Mouse (Mus musculus): ENCODE data around the gene Gm34302. TPM values are rescaled to one million over a fixed set of nuclear protein-coding genes. Genes with fewer than 3 reads are reported as not detected.
A peak's percentile ranks its signal among the peaks of the same experiment; 100 is the strongest.
"Not testable (repeated sequence)": the region's sequence is repeated elsewhere in the genome, so short reads cannot be mapped to it uniquely, and the experiment has no call there.

The Gm34302 gene
- not detected in 2 replicates for polyA plus RNA-seq (2016; fragmentation: Nextera tagmentation; extraction: Ambion mirVana)

DNA sequence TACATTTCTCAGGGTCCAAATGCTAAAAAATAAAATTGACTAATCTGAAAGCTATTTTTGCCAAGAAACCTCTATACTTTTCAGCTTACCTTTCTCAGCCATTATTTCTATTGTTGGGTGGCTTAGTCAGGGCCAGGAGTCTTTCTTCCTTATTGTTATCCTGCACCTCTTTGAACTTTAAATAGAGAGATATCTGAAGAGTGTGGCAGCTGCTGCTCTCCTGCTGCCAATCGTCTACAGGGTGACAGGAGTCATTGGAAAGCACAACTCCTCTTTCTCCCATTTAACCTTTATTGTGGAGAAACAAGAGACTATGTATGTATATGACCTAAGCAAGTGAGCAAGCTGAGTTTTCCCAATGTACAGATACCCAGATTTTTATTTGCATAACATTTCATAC, at the start of gene Gm34302:
Gene Gm34302 (minus strand): TSS at position 154 of the 400 bp plus-strand sequence.
- H3K4me3 ChIP-seq = no peak within 1 kb of the TSS
- no peak within 1 kb of the TSS for H3K27ac ChIP-seq (replicated peaks)
- no peaks in the 10 kb centered on the region for H3K27me3 ChIP-seq
- H3K4me2 ChIP-seq (replicated peaks) = no peak within 1 kb of the TSS
- no peak within 1 kb of the TSS for H3K9ac ChIP-seq (replicated peaks)
- no peak for ATAC-seq (ENCODE audit: low FRiP score, low read depth)
- no peaks in the 10 kb centered on the region for H3K9me3 ChIP-seq
- H3K36me3 ChIP-seq = no peaks in the 10 kb centered on the region
- no peaks in the 10 kb centered on the region for H3K4me1 ChIP-seq
- WGBS = 37% methylated on average over 1 of the region's 1 CpGs

DNA sequence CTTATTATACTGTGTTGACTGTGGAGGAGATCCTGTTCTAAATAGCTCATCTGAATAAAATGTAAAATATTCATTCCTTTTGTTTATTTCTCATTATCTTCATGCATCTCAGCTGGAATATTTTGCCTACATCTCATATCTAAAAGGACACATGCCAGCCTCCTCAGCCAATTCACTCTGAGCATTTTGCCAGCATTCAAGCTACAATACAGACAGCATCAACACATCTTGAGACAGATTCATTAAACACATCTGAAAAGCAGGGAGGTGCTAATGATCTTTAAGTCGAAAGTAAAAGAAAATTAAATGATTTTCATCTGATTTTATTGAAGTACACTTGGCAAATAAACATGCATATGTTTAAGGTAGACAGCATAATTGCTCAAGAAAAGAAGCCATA, 48.2 kb upstream of the Gm34302 start:
- no peak overlapping the region for H3K4me2 ChIP-seq (replicated peaks)
- H3K4me1 ChIP-seq = no peaks in the 10 kb centered on the region
- H3K9ac ChIP-seq (replicated peaks) = no peak overlapping the region
- WGBS = 50% methylated on average over 1 of the region's 1 CpGs
- no peaks in the 10 kb centered on the region for H3K9me3 ChIP-seq
- ATAC-seq (ENCODE audit: low FRiP score, low read depth) = no peak
- no peak overlapping the region for H3K27ac ChIP-seq (replicated peaks)
- H3K27me3 ChIP-seq = no peaks in the 10 kb centered on the region
- no peak overlapping the region for H3K4me3 ChIP-seq
- no peaks in the 10 kb centered on the region for H3K36me3 ChIP-seq

DNA sequence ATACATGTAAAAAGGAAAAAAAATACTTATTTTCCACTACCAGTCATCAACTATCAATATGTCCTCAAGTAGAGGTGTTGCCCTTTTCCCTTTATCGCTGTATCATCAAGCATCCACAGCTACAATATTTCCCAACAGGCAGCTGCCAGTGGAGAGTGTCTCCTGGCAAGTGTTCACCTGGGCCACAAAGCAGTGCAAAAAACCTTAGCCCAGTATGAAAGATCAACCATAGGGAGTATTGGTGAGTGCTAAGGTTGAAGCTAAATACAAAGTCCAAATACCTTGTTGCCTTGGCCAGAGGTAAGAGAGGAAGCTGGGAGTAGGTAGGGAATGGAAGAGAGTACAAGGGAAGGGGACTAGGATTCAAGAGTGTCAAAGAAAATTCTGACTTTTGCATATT, 34.0 kb upstream of the Gm34302 start:
- 97% methylated on average over 1 of the region's 1 CpGs for WGBS
- ATAC-seq (ENCODE audit: low FRiP score, low read depth) = no peak

DNA sequence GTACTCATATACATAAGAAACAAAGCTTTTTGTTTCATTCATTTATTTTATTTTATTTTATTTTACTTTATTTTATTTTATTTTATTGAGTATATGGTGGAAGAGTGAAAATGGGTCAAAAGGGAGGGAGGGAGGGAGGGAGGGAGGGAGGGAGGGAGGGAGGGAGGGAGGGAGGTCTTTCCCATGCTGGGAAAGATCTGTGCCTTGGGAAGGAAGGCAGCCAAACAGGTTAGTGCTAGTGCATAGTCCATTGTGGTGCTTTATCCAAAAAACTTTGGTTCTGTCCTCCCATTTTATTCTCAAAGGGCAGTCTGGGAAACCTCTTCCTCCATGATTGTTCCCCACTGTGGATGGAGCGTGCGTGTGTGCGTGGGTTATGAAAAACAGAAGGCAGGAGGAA, 32.6 kb upstream of the Gm34302 start:
- H3K4me2 ChIP-seq (replicated peaks); H3K4me3 ChIP-seq; H3K27ac ChIP-seq (replicated peaks); H3K4me1 ChIP-seq; H3K9ac ChIP-seq (replicated peaks); H3K36me3 ChIP-seq; H3K9me3 ChIP-seq; H3K27me3 ChIP-seq; ATAC-seq (ENCODE audit: low FRiP score, low read depth): not testable (repeated sequence)
- 86% methylated on average over 3 of the region's 3 CpGs for WGBS

More for the DNA sequence above, 34.0 kb upstream of the Gm34302 start:
- Histone ChIP-seq H3K36me3 (no peaks in the 10 kb centered on the region), H3K27ac (replicated peaks) (no peak overlapping the region), H3K4me1 (no peaks in the 10 kb centered on the region), H3K27me3 (no peaks in the 10 kb centered on the region), H3K9me3 (no peaks in the 10 kb centered on the region), H3K4me2 (replicated peaks) (no peak overlapping the region), H3K4me3 (no peak overlapping the region), H3K9ac (replicated peaks) (no peak overlapping the region)

DNA sequence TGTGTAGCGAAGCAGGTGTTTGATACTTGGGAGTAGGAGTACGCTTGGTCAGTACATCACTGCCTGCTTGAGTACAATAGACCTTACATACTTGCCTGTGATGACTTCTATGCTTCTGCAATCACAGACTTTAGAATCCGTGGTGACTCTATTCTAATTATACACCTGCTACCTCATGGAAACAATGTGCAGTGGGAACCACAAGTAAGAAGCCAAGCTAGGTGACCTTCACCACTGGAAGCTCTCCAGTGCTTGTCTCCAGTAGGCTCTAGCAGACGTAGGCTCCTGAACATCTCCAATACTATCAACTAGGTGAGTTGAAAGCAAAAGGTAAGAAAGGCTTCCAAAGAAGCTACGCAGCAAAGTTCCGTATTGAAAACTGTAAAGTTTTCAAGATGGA, 27.6 kb upstream of the Gm34302 start:
- Histone ChIP-seq H3K27ac (replicated peaks) (no peak overlapping the region), H3K9me3 (no peaks in the 10 kb centered on the region), H3K36me3 (no peaks in the 10 kb centered on the region), H3K4me1 (no peaks in the 10 kb centered on the region), H3K4me2 (replicated peaks) (no peak overlapping the region), H3K27me3 (no peaks in the 10 kb centered on the region), H3K4me3 (no peak overlapping the region), H3K9ac (replicated peaks) (no peak overlapping the region)
- WGBS = 96% methylated on average over 6 of the region's 6 CpGs
- ATAC-seq (ENCODE audit: low FRiP score, low read depth) = no peak

DNA sequence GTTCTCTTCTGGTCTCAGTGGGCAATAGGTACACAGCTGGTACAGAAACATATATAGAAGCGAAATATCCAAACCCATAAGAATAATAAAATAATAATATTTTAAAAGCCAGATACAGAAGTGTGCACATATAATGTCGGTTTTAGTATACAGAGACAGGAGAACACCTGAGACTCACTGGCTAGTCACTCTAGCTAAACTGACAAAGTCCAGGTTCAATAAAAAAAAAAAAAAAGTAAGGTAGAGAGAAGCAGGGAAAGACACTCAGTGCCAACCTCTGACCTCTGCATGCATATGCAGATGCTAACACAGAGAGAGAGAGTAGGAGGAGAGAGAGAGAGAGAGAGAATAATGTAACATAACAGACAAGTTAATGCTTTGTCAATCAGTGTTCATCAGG, 25.8 kb upstream of the Gm34302 start:
- Histone ChIP-seq H3K4me2 (replicated peaks) (no peak overlapping the region), H3K36me3 (no peaks in the 10 kb centered on the region), H3K9me3 (no peaks in the 10 kb centered on the region), H3K9ac (replicated peaks) (no peak overlapping the region), H3K27ac (replicated peaks) (no peak overlapping the region), H3K4me1 (no peaks in the 10 kb centered on the region), H3K27me3 (no peaks in the 10 kb centered on the region), H3K4me3 (no peak overlapping the region)
- WGBS = 86% methylated on average over 2 of the region's 2 CpGs
- no peak for ATAC-seq (ENCODE audit: low FRiP score, low read depth)

DNA sequence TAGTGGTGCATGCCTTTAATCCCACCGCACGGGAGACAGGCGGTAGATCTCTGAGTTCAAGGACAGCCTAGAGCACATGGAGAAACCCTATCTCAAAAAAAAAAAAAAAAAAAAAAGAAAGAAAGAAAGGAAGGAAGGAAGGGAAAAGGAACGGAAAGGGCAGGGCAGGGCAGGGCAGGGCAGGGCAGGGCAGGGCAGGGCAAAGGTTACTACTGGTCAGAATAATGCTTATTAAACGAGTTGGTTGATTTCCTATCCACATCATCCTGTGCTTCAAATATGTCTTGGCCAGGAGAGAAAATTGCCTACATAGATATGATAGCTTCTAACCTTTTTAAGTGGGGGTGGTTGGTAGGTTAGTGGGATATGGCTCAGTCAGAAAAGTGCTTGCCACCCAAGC, 25.2 kb upstream of the Gm34302 start:
- 87% methylated on average over 5 of the region's 5 CpGs for WGBS
- Histone ChIP-seq H3K27me3 (no peaks in the 10 kb centered on the region), H3K9ac (replicated peaks) (no peak overlapping the region), H3K27ac (replicated peaks) (no peak overlapping the region), H3K4me2 (replicated peaks) (no peak overlapping the region), H3K36me3 (no peaks in the 10 kb centered on the region), H3K4me1 (no peaks in the 10 kb centered on the region), H3K9me3 (no peaks in the 10 kb centered on the region), H3K4me3 (no peak overlapping the region)
- no peak for ATAC-seq (ENCODE audit: low FRiP score, low read depth)

DNA sequence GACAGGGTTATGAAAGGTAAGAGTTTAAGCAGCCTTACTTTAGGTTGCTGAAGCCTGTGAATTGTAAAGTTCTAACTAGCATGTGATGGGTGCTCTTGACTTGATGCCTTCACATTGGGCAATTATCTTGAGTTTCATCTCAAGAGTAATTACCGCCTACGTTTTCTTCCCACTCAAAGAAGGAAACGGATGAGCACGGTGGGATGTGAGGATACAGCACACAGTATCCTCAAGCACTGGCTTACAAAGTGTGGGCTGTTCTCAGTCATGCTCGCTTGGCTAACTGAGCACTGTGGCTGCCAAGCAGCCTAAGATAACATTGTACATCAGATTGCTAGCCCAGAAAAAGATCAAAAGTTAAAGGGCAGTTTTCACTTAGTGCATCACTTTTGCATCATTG, 20.8 kb upstream of the Gm34302 start:
- ATAC-seq (ENCODE audit: low FRiP score, low read depth) = no peak
- no peak overlapping the region for H3K4me2 ChIP-seq (replicated peaks)
- no peaks in the 10 kb centered on the region for H3K9me3 ChIP-seq
- no peaks in the 10 kb centered on the region for H3K27me3 ChIP-seq
- WGBS = 88% methylated on average over 5 of the region's 5 CpGs
- no peaks in the 10 kb centered on the region for H3K36me3 ChIP-seq
- H3K27ac ChIP-seq (replicated peaks) = no peak overlapping the region
- H3K4me3 ChIP-seq = no peak overlapping the region
- H3K4me1 ChIP-seq = no peaks in the 10 kb centered on the region
- no peak overlapping the region for H3K9ac ChIP-seq (replicated peaks)

DNA sequence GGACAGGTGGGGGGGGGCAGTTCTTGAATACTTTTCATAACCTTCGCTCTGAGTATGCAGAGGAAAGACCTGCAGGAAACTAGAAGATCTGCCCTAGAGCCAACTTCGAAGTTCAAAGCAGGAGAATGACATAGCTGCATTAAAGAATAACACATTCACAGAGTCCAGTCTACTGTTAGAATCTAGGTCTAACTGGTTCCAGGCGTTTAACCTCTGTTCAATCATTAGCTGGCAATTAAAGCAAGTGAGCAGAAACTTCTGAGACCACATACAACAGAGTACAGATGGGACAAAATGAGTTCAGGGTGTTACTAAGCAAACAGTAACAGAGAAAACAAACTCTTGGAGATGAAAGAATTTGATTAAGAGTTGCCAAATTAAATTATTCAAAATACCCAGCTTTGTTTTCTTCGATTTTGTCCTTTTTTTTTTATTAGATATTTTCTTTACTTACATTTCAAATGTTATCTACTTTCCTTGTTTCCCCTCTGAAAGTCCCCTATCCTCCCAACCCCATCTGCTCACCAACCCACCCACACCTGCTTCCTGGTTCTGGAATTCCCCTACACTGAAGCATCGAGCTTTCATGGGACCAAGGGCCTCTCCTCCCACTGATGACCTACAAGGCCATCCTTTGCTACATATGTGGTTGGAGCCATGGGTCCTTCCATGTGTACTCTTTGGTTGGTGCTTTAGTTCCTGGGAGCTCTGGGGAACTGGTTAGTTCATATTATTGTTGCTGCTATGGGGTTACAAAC, 11.1 kb upstream of the Gm34302 start:
- whole genome bisulfite sequencing = 78% methylated on average over 5 of the region's 5 CpGs
- Histone ChIP-seq H3K4me1 (no peaks in the 10 kb centered on the region), H3K9ac (replicated peaks) (no peak overlapping the region), H3K9me3 (no peaks in the 10 kb centered on the region), H3K27me3 (no peaks in the 10 kb centered on the region), H3K4me3 (no peak overlapping the region), H3K27ac (replicated peaks) (no peak overlapping the region), H3K4me2 (replicated peaks) (no peak overlapping the region), H3K36me3 (no peaks in the 10 kb centered on the region)
- no peak for ATAC-seq (ENCODE audit: low FRiP score, low read depth)

DNA sequence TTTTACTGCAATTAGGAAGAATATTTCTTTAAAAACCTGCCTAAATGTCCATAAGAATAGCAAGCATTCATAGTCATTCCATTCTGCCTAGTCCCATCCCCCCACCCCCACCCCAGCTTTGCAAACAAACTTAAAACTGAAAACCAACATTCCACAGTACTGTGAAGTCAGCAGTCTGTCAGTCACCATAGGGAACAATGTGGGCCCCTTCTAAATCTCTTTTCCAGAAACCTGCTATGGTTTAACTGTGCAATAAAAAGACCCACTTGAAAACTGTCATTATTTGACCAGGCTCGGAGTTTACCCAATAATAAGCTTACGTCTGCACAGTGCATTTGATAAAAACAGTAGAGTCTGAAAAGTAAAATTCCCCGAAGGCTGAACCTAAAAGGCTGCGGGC, 9.9 kb upstream of the Gm34302 start:
- ATAC-seq (ENCODE audit: low FRiP score, low read depth) = 0 out of 2 replicates have a peak, but pooled peaks have one; percentile 44

DNA sequence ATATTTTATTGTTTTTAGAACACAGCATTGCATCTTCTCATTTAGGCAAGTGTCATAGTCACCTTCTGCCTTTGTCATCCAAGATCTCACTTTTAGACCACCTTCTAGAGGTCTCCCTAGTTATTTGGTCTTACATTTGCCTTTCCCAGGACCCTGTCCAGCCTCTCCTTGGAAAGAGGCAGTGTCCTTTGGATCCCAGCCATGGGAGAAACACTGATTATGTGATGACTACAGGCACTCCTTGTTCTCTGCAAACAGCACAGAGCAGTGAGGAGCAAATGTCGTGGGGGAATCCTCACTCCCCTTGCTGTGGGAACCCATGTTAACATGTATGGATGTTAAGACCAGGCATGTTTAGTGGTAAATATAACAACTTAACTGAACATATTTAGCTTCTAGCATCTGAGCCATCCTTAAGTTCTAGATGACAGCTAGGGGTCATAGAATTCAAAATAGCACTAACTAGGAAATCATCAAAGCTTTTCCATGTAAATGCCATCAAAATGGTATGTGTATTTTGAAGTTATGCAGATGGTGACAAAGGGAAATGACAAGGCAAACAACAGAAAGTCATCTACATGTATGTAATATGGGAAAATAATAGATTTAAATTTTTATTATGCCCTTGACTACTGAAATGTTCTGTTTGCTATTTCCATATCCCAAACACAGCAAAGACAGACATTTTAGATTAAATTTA, 43.1 kb downstream of the Gm34302 start:
- Histone ChIP-seq H3K4me1 (no peaks in the 10 kb centered on the region), H3K9me3 (no peaks in the 10 kb centered on the region), H3K4me2 (replicated peaks) (no peak overlapping the region), H3K9ac (replicated peaks) (no peak overlapping the region), H3K27me3 (no peaks in the 10 kb centered on the region), H3K27ac (replicated peaks) (no peak overlapping the region), H3K4me3 (no peak overlapping the region), H3K36me3 (no peaks in the 10 kb centered on the region)
- no peak for ATAC-seq (ENCODE audit: low FRiP score, low read depth)
- WGBS = 80% methylated on average over 1 of the region's 1 CpGs

More for the DNA sequence above, 9.9 kb upstream of the Gm34302 start:
- H3K27me3 ChIP-seq = no peaks in the 10 kb centered on the region
- H3K36me3 ChIP-seq = no peaks in the 10 kb centered on the region
- no peaks in the 10 kb centered on the region for H3K9me3 ChIP-seq
- H3K4me3 ChIP-seq = no peak overlapping the region
- H3K9ac ChIP-seq (replicated peaks) = no peak overlapping the region
- no peaks in the 10 kb centered on the region for H3K4me1 ChIP-seq
- no peak overlapping the region for H3K4me2 ChIP-seq (replicated peaks)
- no peak overlapping the region for H3K27ac ChIP-seq (replicated peaks)
- 55% methylated on average over 4 of the region's 4 CpGs for WGBS

DNA sequence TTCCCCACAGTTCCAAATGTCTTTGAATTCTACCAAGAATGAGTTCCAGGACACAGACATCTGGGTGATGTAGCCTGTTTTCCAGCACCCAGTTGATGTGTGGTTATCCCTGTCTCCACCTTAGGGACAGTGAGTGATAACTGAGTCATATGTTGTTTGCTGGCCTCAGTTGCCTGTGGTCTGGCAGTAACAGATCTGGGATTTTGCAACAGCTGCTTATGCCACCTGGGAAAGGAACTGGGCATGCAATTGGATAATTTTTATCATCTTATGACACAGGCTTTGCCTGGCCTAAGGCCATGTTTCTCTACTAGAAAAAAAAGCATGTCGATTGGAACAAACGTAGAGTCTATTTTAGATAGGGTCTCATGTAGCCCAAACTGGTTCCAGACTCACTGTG, 43.9 kb downstream of the Gm34302 start:
- Histone ChIP-seq H3K9ac (replicated peaks) (no peak overlapping the region), H3K4me3 (no peak overlapping the region), H3K4me1 (no peaks in the 10 kb centered on the region), H3K4me2 (replicated peaks) (no peak overlapping the region), H3K27me3 (no peaks in the 10 kb centered on the region), H3K9me3 (no peaks in the 10 kb centered on the region), H3K27ac (replicated peaks) (no peak overlapping the region), H3K36me3 (no peaks in the 10 kb centered on the region)
- no peak for ATAC-seq (ENCODE audit: low FRiP score, low read depth)
- 80% methylated on average over 2 of the region's 2 CpGs for WGBS

Data from midbrain, embryonic 12.5 days (tissue).